Mouse (Mus musculus) liver, adult 2 months (tissue): ENCODE results near the gene Ptx4.

Experiments used
- CTCF ChIP-seq: fragments of 200-500 bp; IDR thresholded peaks from 2 replicates; pipeline ENCODE4 v1.5.1; 2011; ENCODE audit warnings: low read depth, low read length, control low read depth
- POLR2A ChIP-seq: fragments of 200-500 bp; IDR thresholded peaks from 2 replicates; pipeline ENCODE4 v1.6.1; 2011; ENCODE audit warnings: low read length, control low read depth; ENCODE audit not compliant: insufficient read depth; ENCODE audit errors: extremely low read depth

GRCm38 (mm10) chr17:25114908-25115645, 5.5 kb upstream of the Ptx4 start:
- no peak for TF ChIP-seq CTCF
- no peak for TF ChIP-seq POLR2A
